Mouse (Mus musculus): ENCODE data around the gene Gper1.
A peak's percentile ranks its signal among the peaks of the same experiment; 100 is the strongest.

Gper1 gene

GRCm38 (mm10) chr5:139423026-139423865, at the start of gene Gper1:
Gene Gper1 (plus strand): TSS chr5:139423151.
- no peak for DNase-seq

- no peak for DNase-seq
Observed at GRCm38 (mm10) chr5:139373889-139374444, 49.0 kb upstream of the Gper1 start.

GRCm38 (mm10) chr5:139374841-139375240, 48.1 kb upstream of the Gper1 start:
- DNase-seq = no peak

GRCm38 (mm10) chr5:139377468-139378270, 45.3 kb upstream of the Gper1 start, which contains the start of gene Gpr146:
Gene Gpr146 (plus strand): TSS chr5:139377697.
- peak; percentile 50 to 61 for DNase-seq

GRCm38 (mm10) chr5:139378271-139378556, 44.7 kb upstream of the Gper1 start:
- no peak for DNase-seq

GRCm38 (mm10) chr5:139378986-139379629, 43.8 kb upstream of the Gper1 start:
- DNase-seq = peak in 1 of 2 experiments; percentile 33

GRCm38 (mm10) chr5:139379771-139380384, 43.1 kb upstream of the Gper1 start:
- no peak for DNase-seq

GRCm38 (mm10) chr5:139380385-139381248, 42.3 kb upstream of the Gper1 start:
- DNase-seq = peak; percentile 86 to 87

- DNase-seq = peak; percentile 47 to 56
Observed at GRCm38 (mm10) chr5:139381586-139382513, 41.1 kb upstream of the Gper1 start.

GRCm38 (mm10) chr5:139382760-139383159, 40.2 kb upstream of the Gper1 start:
- peak in 1 of 2 experiments; percentile 35 for DNase-seq

GRCm38 (mm10) chr5:139383234-139383633, 39.7 kb upstream of the Gper1 start:
- DNase-seq = no peak

- no peak for DNase-seq
Observed at GRCm38 (mm10) chr5:139384531-139384930, 38.4 kb upstream of the Gper1 start.

GRCm38 (mm10) chr5:139386047-139386446, 36.9 kb upstream of the Gper1 start:
- DNase-seq = no peak

GRCm38 (mm10) chr5:139387329-139388194, 35.4 kb upstream of the Gper1 start:
- DNase-seq = no peak

- no peak for DNase-seq
Observed at GRCm38 (mm10) chr5:139388195-139388570, 34.8 kb upstream of the Gper1 start.

- DNase-seq = no peak
Observed at GRCm38 (mm10) chr5:139388694-139389675, 34.0 kb upstream of the Gper1 start.

GRCm38 (mm10) chr5:139389676-139390061, 33.3 kb upstream of the Gper1 start:
- DNase-seq = no peak

Data from spleen, adult 18-20 months (tissue).